Mouse (Mus musculus) thymus, postnatal 14 days (tissue): ENCODE data around the gene Tspoap1.

ENCODE experiments used
- DNase-seq: peaks from one replicate; pipeline ENCODE4 v3.0.0; 2021

The Tspoap1 gene

GRCm38 (mm10) chr11:87816707-87817442 is 56.5 kb downstream of the Tspoap1 start:
- DNase-seq = peak; percentile 52

GRCm38 (mm10) chr11:87817443-87817773 is 57.1 kb downstream of the Tspoap1 start:
- DNase-seq = no peak

GRCm38 (mm10) chr11:87821502-87821901 is 61.2 kb downstream of the Tspoap1 start:
- no peak for DNase-seq

DNA sequence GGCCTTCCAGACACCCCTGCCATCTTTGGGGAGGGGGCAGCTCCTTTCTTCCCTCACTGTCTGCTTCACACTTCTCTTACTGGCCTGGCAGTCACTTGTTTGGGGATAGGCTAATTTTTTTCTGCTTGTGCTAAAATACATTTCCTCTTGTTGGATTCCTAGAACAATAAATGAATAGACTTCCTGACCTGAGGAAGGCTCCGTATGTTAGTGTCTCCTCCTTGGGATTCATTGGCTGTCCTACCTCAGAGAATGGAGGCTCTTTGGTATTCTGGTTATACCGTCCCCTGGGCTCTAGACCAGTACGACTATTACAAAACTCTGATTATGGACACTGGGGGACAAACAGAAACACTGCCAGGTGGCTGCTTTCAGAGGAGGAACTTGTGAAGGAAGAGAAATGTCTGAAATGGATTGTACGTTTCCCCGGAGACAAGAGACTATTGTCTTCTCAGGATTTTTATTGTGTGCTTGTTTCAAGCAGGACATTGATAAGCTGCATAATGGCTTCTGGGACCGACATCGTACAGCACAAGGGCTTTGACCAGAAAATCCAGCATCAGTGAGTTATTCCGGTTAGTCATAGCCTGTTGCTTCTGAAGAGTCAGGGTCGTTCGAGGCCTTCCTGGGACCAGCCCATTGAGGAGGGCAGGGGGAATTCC is 68.0 kb downstream of the Tspoap1 start, which contains the start of gene Lpo:
Gene Lpo (minus strand): TSS at position 51 of the 662 bp plus-strand sequence.
- no peak for DNase-seq
